Mouse (Mus musculus) erythroblast, adult 5-6 weeks (primary cell): ENCODE results near the gene Lmbr1. TPM values are rescaled to one million over a fixed set of nuclear protein-coding genes. Genes with fewer than 3 reads are reported as not detected.

Source experiments
- total RNA-seq, 2 experiments: library from RNA; stranded (forward) in 1 of 2; stranded (reverse) in 1 of 2; fragments of 150-400 nt in 1 of 2; fragments of 200-764, 138-1000 nt in 1 of 2; gene quantifications; 2 replicates each; pipeline versions ENCODE4 v1.2.3 to v1.2.4; 2015 to 2017; ENCODE audit warnings: low replicate concordance in 2 of 2

Lmbr1 gene
- total RNA-seq, 2 experiments from 2014 or later: 0.58 to 2.1 TPM

Other genes with a start within 250 kb of the Lmbr1 start
- gene Rnf32, start 182.4 kb downstream of the Lmbr1 start, total RNA-seq (2015; ENCODE audit: low replicate concordance): not detected in 2 replicates
- not detected in 2 replicates for gene Rnf32, start 182.4 kb downstream of the Lmbr1 start, total RNA-seq (2017; ENCODE audit: low replicate concordance)
- gene Nom1, start 56.3 kb upstream of the Lmbr1 start, total RNA-seq (2015; ENCODE audit: low replicate concordance): 0.77 and 5.2 TPM in 2 replicates
- gene Nom1, start 56.3 kb upstream of the Lmbr1 start, total RNA-seq (2017; ENCODE audit: low replicate concordance): 3.0 and 7.2 TPM in 2 replicates
- gene Mnx1, start 100.1 kb upstream of the Lmbr1 start, total RNA-seq (2015; ENCODE audit: low replicate concordance): not detected in 2 replicates
- not detected in 2 replicates for gene Mnx1, start 100.1 kb upstream of the Lmbr1 start, total RNA-seq (2017; ENCODE audit: low replicate concordance)
- 11.3 and 15.6 TPM in 2 replicates for gene Ube3c, start 190.9 kb upstream of the Lmbr1 start, total RNA-seq (2015; ENCODE audit: low replicate concordance)
- gene Ube3c, start 190.9 kb upstream of the Lmbr1 start, total RNA-seq (2017; ENCODE audit: low replicate concordance): 12.9 and 16.2 TPM in 2 replicates